Mouse (Mus musculus) MEL-GATA-1-ER (cell line): ENCODE data around the gene Hyal1.
A peak's percentile ranks its signal among the peaks of the same experiment; 100 is the strongest.
"Not testable (repeated sequence)": the region's sequence is repeated elsewhere in the genome, so short reads cannot be mapped to it uniquely, and the experiment has no call there.

Experiments
- DNase-seq: peaks from one replicate; pipeline ENCODE4 v3.0.0-alpha.2; 2012; ENCODE audit warnings: low read depth; ENCODE audit errors: extremely low read depth

Hyal1 gene

GRCm38 (mm10) chr9:107571534-107572326, 5.0 kb upstream of the Hyal1 start:
- no peak for DNase-seq

GRCm38 (mm10) chr9:107572327-107572662, 4.4 kb upstream of the Hyal1 start:
- no peak for DNase-seq

- not testable (repeated sequence) for DNase-seq
Observed at GRCm38 (mm10) chr9:107573774-107574173, 3.0 kb upstream of the Hyal1 start.

DNA sequence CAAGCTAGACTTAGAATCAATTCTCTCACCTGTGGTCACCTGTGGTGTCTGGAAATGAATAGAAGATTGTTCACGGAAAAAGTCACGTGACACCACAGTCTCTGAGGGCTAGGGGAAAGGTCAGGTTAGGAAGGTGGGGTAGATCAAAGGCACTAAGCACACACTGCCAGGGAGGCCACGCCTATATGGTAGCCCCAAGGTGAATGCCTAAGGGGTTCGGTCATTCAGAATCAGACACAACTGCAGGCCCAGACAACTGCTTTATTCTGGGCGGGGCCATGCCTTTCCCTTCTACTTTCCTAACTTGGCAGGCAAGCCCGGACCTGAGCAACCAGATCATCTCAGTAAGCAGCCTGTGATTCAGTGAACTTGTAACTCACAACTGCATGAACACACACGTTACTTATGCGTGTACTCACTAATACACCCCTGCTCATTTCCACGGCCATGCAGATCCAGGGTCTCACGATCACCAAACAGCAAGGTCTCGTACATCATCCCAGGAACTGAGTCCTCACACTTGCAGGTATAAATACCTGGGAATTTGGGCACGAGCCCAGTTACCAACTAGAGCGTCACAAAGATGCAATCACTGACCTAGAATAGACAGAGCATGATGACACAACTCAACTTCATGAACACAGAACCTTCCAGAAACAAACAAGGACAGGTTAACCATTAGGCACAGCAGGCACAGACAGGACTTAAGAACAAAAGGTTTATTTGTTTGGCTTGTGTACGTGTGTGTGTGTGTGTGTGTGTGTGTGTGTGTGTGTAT, 959 bp upstream of the Hyal1 start:
- no peak for DNase-seq

DNA sequence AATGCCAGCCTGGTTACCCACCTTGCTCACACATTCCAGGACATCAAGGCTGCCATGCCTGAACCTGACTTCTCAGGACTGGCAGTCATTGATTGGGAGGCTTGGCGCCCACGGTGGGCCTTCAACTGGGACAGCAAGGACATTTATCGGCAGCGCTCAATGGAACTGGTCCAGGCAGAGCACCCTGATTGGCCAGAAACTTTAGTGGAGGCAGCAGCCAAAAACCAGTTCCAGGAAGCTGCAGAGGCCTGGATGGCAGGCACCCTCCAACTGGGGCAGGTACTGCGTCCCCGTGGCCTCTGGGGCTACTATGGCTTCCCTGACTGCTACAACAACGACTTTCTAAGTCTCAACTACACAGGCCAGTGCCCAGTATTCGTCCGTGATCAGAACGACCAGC, 1.1 kb downstream of the Hyal1 start:
- no peak for DNase-seq

GRCm38 (mm10) chr9:107578587-107578986, 1.9 kb downstream of the Hyal1 start, which contains the start of gene Naa80:
Gene Naa80 (plus strand): TSS chr9:107578887.
- DNase-seq: no peak

DNA sequence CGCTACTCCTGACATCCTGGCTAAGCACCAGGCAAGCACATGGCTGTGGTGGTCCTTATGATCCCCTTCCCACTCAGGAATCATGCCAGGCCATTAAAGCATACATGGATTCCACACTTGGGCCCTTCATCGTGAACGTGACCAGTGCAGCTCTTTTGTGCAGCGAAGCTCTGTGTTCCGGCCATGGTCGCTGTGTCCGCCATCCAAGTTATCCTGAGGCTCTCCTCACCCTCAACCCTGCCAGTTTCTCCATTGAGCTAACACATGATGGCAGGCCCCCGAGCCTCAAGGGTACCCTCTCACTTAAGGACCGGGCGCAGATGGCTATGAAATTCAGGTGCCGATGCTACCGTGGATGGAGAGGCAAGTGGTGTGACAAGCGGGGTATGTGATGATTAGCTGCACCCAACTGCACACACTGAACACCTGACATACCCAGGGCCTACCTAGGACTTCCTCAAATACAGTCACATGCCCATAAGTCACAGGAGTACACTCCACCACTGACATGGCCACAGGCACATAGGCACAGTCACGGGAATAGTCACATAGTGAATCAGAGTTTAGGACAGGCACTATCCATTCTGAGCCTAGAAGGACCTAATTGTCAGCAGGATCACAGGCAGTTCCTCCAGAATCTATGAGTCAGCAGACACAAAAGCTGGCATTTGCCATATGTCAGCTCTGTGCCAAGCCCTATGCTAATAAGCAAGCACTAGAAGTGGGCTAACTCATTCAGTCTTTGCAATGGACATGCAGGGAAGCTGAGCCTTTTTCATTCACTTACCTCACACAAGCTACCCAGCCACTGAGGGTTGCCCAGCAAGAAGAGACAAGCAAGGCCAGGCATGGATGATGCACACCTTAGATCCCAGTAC, 2.5 kb downstream of the Hyal1 start:
- no peak for DNase-seq

DNA sequence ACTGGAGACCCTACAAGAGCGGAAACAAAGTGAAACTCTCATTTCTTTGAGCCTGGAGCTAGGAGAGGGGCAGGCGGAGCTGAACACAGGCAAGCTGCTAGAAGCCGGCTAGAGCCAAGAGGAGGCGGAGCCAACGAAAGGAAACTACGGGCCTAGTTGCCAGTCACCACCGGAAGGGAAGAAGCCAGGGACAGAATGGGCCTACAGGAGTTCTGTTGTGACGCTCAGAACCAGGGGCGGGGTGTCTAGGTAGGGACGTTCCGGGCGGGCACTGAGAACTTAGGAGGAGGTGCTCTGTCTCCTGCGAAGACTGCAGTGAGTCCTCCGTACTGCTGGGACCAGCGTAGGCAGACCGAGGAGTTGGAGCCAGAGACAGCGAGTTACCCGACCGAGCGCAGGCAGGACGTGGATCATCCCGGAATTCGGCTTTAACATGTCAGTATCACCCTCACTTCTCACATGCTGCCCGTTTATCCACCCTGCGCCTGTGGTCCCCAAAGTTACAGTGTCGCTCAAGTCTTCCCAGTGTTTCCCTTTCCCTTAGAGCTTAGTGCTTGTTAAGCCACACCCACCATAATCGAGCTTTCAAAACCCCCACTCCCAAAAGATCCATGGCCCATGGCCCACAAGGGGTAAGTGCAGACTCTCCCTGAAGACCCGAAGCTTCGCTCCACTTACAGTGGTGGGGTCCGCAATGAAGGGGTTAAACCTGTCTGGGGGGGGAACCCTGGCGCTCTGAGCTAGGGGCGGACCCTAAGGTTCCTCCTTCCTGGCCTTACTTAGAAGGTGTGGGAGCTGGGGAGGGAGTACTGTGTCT, 4.0 kb downstream of the Hyal1 start, which contains the start of gene Hyal3:
Hyal3 (plus strand) TSS at position 318 of the 817 bp plus-strand sequence.
- peak; percentile 93 for DNase-seq

GRCm38 (mm10) chr9:107581584-107581983, 4.9 kb downstream of the Hyal1 start:
- no peak for DNase-seq

GRCm38 (mm10) chr9:107582509-107583062, 5.9 kb downstream of the Hyal1 start:
- no peak for DNase-seq

- DNase-seq: no peak
Observed at GRCm38 (mm10) chr9:107583174-107583573, 6.4 kb downstream of the Hyal1 start.

GRCm38 (mm10) chr9:107586504-107586903, 9.8 kb downstream of the Hyal1 start:
- no peak for DNase-seq

GRCm38 (mm10) chr9:107586974-107587832, 10.5 kb downstream of the Hyal1 start, which contains the start of gene Ifrd2:
Gene Ifrd2 (plus strand): TSS chr9:107587642.
- peak; percentile 99 for DNase-seq

DNA sequence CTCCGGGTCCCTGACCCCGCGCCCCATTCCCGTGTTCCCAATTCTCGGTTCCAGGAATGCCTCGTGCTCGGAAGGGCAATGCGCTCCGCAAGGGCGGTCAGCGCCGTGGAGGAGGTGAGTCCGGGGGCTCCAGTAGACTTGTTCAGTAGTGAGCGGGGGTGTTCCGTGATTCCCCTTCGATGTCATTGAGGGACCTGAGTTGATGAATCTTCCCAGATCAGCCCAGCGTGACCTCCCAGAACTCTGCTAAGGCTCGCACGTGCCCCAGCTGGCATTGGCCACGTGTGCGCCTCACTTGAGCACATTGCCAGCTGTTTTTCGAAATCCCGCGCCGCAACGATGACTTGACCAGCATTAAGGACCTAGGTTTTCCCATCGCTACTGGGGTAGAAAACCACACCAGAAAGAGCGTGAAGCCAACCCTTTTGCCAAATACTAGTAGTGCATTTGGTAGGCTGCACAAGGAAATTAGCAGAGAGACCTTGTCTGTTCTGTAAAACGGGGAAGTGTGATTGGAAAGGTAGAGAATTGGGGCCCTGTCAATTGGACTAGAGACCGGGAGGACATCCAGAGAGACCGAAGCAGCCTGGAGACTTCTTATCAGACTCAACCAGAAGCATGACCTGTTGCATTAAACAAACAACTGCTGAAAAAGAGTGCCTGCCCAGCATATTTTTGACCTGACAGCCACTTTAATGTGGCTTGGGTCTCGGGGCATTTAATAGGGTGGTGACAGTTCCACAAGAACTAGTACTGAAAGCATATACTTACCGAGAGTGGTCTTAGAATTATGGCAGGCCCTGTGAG, 11.3 kb downstream of the Hyal1 start:
- peak; percentile 87 for DNase-seq

DNA sequence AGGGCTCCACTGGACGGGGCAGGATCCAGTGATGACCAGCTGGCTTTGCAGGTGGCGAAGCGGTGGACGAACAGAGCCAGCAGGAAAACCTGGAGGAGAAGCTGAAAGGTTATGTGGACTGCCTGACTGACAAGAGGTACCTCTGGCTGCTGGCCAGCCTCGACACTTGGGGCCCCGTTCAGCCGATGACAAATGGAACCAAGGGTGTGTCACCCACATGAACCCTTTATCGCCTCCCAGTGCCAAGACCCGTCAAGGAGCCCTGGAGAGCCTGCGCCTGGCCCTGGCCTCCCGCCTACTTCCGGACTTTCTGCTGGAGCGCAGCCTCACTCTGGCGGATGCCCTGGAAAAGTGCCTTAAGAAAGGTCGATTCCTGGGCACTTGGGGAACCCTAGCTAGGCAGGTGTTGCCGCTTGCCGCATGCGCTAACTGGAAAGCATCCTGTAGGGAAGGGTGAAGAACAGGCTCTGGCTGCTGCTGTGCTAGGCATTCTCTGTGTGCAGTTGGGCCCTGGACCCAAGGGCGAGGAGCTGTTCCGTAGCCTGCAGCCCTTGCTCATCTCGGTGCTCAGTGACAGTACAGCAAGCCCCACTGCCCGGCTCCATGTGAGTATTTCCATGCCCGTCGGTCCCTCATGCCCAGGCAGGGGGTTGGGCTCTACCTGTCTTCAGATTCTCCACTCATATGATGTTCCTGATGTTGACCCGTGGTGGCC, 13.5 kb downstream of the Hyal1 start:
- DNase-seq: peak; percentile 87

DNA sequence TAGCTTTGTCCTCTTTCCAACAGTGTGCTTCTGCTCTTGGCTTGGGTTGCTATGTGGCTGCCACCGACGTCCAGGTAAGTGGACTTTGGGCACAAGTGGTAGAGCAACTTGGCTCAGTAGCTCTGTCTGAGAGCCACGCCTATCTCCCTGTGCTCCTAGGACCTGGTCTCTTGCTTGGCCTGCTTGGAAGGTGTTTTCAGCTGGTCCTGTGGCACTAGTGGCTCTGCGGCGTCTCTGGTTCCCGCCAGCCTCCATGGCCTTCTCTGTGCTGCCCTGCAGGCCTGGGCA, 14.0 kb downstream of the Hyal1 start:
- no peak for DNase-seq

DNA sequence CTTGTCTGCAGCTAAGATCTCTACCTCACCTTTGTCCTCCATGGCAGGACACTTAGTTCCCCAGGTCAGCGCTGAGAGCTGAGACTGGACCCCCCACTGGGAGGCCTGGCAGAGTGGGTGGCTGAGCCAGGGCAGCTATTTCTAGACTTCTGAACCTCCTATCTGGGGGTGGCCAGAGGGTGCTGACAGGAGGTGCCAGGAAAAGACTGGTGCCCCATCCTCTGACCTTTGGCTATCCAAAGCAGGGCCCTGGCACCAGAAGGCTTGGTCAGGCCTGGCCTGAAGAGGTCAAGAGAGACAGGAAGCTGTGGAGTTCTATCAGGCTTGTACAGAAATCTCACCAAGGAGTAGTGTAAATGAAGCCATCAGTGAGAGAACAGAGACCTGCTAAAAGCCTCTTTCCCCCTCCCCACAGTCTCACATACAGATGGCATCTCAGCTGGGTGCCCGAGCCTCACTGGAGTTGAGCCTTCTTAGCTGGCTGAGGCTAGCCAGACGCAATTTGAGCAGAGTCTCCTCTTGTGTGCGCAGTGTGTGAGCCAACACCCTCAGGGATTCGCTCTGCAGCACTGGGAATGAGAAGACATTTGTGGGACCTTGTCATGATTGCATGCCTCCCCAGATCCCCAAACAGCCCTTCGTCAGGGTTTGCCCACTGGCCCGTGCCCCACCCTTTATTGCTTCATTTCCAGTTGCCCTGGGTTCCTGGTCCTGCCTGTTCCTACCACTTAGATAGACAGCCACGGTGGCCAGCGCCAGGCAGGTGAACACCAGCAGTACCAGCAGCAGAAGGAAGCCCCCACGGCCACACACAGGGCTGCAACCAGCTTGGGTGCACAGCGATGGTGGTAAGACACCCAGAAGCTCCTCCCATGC, 16.6 kb downstream of the Hyal1 start:
- no peak for DNase-seq
